Mouse (Mus musculus) heart, adult 2 months (tissue): ENCODE results near the gene Hes7. TPM values are rescaled to one million over a fixed set of nuclear protein-coding genes. Genes with fewer than 3 reads are reported as not detected.

Experiments
- DNase-seq, 2 experiments: peaks; one replicate each; pipeline ENCODE4 v3.0.0; 2021
- H3K27ac ChIP-seq: fragments of 200-600 bp; 2 replicates; pipeline ENCODE4 v1.8.1; 2022
- H3K27me3 ChIP-seq: fragments of 200-500 bp; 2 replicates; pipeline ENCODE4 v1.6.1; 2012; ENCODE audit warnings: mild to moderate bottlenecking, low read length, inconsistent platforms, mixed read lengths; ENCODE audit not compliant: control insufficient read depth, insufficient read depth
- H3K36me3 ChIP-seq: fragments of 200-500 bp; 2 replicates; pipeline ENCODE4 v1.6.1; 2012; ENCODE audit warnings: low read length, inconsistent platforms; ENCODE audit not compliant: control insufficient read depth, insufficient read depth
- H3K4me1 ChIP-seq: fragments of 200-500 bp; 2 replicates; pipeline ENCODE4 v1.6.1; 2011; ENCODE audit warnings: low read length; ENCODE audit not compliant: control insufficient read depth, insufficient read depth
- H3K4me3 ChIP-seq: fragments of 200-600 bp; 2 replicates; pipeline ENCODE4 v1.8.1; 2022
- H3K79me2 ChIP-seq: fragments of 200-500 bp; replicated peaks from 2 replicates; pipeline ENCODE4 v1.6.1; 2012; ENCODE audit warnings: mild to moderate bottlenecking, inconsistent platforms, low read length, moderate library complexity, mixed read lengths; ENCODE audit not compliant: control insufficient read depth, insufficient read depth
- H3K9ac ChIP-seq: fragments of 200-500 bp; 2 replicates; pipeline ENCODE4 v1.6.1; 2012; ENCODE audit warnings: low read depth, mild to moderate bottlenecking, control low read depth, inconsistent platforms, low read length, mixed read lengths
- CTCF ChIP-seq: fragments of 200-600 bp; IDR thresholded peaks from 2 replicates; pipeline ENCODE4 v1.8.1; 2022; ENCODE audit warnings: antibody characterized with exemption, mild to moderate bottlenecking, moderate library complexity
- EP300 ChIP-seq: fragments of 200-500 bp; IDR thresholded peaks from 2 replicates; pipeline ENCODE4 v1.6.1; 2011; ENCODE audit warnings: low read depth, low read length, control low read depth; ENCODE audit not compliant: insufficient read depth
- POLR2A ChIP-seq: fragments of 200-500 bp; IDR thresholded peaks from 2 replicates; pipeline ENCODE4 v1.6.1; 2011; ENCODE audit warnings: mild to moderate bottlenecking, low read depth, low read length, control low read depth; ENCODE audit not compliant: insufficient read depth
- WGBS: fragments of 180-500 bp; shearing (Covaris S2); methylation state at CpG from one replicate; pipeline ENCODE4 v1.1.7; 2018; 5-methylcytosine and 5-hydroxymethylcytosine counted together
- intact Hi-C: fragments of 180-260 bp; cut with DNase I; formaldehyde crosslinking; loops from one replicate; pipeline ENCODE4 v1.15.1; 2025
- polyA plus RNA-seq: library from polyadenylated mRNA; depleted of rRNA; stranded (reverse); fragments of >200 nt; gene quantifications from 2 replicates; pipeline ENCODE4 v1.2.3, GENCODE M21; 2012
- total RNA-seq, 2 experiments: library from RNA; stranded (reverse); gene quantifications; 2 replicates each; pipeline ENCODE4 v1.2.3; 2021

Hes7 gene
- total and polyA plus RNA-seq, 3 experiments: 0.10 to 0.11 TPM; not detected in 1

DNA sequence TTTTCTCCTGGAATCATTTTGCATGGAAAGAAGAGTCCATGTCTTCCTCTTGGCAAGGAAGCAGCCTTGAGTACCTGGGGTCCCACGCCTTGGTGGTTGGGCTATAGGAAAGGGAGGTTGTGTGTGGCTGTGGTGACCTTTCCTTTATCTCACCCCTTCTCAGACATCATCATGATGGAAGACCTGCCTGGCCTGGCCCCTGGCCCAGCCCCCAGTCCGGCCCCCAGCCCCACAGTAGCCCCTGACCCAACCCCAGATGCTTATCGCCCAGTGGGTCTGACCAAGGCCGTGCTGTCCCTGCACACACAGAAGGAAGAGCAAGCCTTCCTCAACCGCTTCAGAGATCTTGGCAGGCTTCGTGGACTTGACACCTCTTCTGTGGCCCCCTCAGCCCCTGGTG lies 15.0 kb upstream of the Hes7 start:
- DNase-seq: no peak
- H3K36me3 ChIP-seq: peaks cover 6% of the 10 kb centered on the region
- TF ChIP-seq CTCF (no peak), EP300 (no peak), POLR2A (no peak)

DNA sequence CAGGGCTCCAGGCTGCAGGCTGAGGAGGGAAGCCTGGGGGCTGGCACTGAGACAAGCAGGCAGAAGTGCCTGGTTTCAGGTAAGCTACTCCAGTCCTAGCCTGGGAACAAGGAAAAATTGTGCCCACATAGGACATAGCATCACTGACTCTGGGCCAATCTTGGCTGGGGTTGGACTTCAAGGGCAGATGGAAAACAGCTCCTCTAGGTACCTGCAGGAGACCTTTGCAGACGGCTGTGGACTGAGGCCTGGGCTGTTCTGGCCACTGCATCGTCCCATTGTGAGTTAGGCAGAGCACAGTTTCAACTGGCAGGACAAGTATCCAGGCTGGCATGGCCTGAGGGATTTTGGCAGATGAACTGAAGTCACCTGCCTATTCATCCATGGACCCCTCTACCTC lies 14.4 kb upstream of the Hes7 start:
- intact Hi-C loops: loop anchor here (10.0 kb wide), 1 partner anchor 299 kb away; no protein-coding TSS in a partner anchor

More for the DNA sequence above, 15.0 kb upstream of the Hes7 start:
- 84% methylated on average over 6 of the region's 6 CpGs for WGBS
- no peak overlapping the region for H3K27ac ChIP-seq
- intact Hi-C loops: loop anchor here (10.0 kb wide), 1 partner anchor 300 kb away; no protein-coding TSS in a partner anchor
- H3K4me3 ChIP-seq: no peak overlapping the region
- H3K27me3 ChIP-seq: no peaks in the 10 kb centered on the region
- H3K4me1 ChIP-seq: peaks cover 4% of the 10 kb centered on the region
- no peak overlapping the region for H3K9ac ChIP-seq
- peaks cover 2% of the 10 kb centered on the region for H3K79me2 ChIP-seq

DNA sequence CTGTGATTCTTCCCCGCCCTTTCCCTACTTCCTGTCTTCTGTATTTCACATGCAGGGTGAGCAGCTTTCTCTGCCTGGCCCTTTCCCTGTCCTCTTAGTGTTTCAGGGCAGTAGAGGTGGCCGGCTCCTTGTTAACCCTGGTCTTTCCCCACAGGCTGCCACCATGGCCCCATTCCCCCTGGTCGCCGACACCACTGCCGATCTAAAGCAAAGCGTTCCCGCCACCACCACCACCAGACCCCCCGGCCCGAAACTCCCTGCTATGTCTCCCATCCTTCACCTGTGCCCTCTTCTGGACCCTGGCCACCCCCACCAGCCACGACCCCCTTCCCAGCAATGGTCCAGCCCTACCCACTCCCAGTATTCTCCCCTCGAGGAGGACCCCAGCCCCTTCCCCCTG lies 13.9 kb upstream of the Hes7 start:
- Histone ChIP-seq H3K4me3 (no peak overlapping the region), H3K4me1 (no peaks in the 10 kb centered on the region; the same call in 1 of the 2 replicates), H3K9ac (no peak overlapping the region), H3K27me3 (no peaks in the 10 kb centered on the region), H3K36me3 (no peaks in the 10 kb centered on the region; the same call in 1 of the 2 replicates), H3K79me2 (no peaks in the 10 kb centered on the region), H3K27ac (no peak overlapping the region)
- TF ChIP-seq CTCF: no peak
- TF ChIP-seq EP300: no peak
- TF ChIP-seq POLR2A: no peak
- intact Hi-C loops: loop anchor here (10.0 kb wide), 1 partner anchor 299 kb away; no protein-coding TSS in a partner anchor
- peak; percentile 7 to 22 for DNase-seq
- WGBS: 88% methylated on average over 11 of the region's 11 CpGs

More for the DNA sequence above, 14.4 kb upstream of the Hes7 start:
- peaks cover 1% of the 10 kb centered on the region for H3K36me3 ChIP-seq
- H3K27me3 ChIP-seq: no peaks in the 10 kb centered on the region
- no peak overlapping the region for H3K27ac ChIP-seq
- no peak overlapping the region for H3K9ac ChIP-seq
- 69% methylated on average over 2 of the region's 2 CpGs for WGBS
- TF ChIP-seq POLR2A (no peak), CTCF (no peak), EP300 (no peak)
- peaks cover 2% of the 10 kb centered on the region for H3K4me1 ChIP-seq
- no peak overlapping the region for H3K4me3 ChIP-seq
- peaks cover 1% of the 10 kb centered on the region for H3K79me2 ChIP-seq
- DNase-seq: no peak

DNA sequence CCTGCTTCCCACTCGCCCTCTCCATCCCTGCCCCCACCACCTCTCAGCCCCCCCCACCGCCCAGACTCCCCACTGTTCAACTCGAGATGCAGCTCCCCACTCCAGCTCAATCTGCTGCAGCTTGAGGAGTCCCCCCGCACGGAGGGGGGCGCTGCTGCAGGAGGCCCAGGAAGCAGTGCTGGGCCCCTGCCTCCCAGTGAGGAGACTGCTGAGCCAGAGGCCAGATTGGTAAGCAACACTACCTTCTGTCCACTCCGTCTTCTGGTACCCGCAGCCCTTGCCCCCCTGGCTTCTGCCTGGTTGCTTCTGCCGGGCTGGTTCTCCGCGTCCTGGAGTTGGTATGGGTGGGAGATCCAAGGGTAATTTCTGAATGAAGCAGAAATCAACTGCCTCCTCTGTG lies 13.4 kb upstream of the Hes7 start:
- Histone ChIP-seq H3K27me3 (no peaks in the 10 kb centered on the region), H3K4me1 (no peaks in the 10 kb centered on the region; the same call in 1 of the 2 replicates), H3K27ac (no peak overlapping the region), H3K9ac (no peak overlapping the region), H3K79me2 (no peaks in the 10 kb centered on the region), H3K36me3 (no peaks in the 10 kb centered on the region; the same call in 1 of the 2 replicates), H3K4me3 (no peak overlapping the region)
- intact Hi-C loops: loop anchor here (10.0 kb wide), 1 partner anchor 298 kb away; no protein-coding TSS in a partner anchor
- TF ChIP-seq POLR2A (no peak), CTCF (no peak), EP300 (no peak)
- peak in 1 of 2 experiments; percentile 23 for DNase-seq
- WGBS: 86% methylated on average over 11 of the region's 11 CpGs

DNA sequence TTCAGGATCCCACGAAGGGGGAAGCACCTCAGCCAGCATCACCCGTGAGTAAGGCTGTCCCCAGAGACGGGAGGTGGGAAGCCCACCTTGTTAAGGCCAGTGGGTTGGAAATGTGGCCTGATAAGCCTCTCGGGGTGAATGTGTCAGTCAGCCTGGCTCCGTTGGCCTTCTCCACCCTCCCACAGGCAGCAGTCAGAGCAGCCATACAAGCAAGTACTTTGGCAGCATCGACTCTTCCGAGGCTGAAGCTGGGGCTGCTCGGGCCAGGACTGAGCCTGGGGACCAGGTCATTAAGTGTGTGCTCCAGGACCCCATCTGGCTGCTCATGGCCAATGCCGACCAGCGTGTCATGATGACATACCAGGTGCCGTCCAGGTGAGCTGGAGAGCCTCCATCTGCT lies 12.5 kb upstream of the Hes7 start:
- Histone ChIP-seq H3K4me1 (no peaks in the 10 kb centered on the region; the same call in 1 of the 2 replicates), H3K27ac (no peak overlapping the region), H3K9ac (no peak overlapping the region), H3K27me3 (no peaks in the 10 kb centered on the region), H3K79me2 (no peaks in the 10 kb centered on the region), H3K36me3 (no peaks in the 10 kb centered on the region; the same call in 1 of the 2 replicates), H3K4me3 (no peak overlapping the region)
- intact Hi-C loops: loop anchor here (10.0 kb wide), 1 partner anchor 297 kb away; no protein-coding TSS in a partner anchor
- DNase-seq: peak in 1 of 2 experiments; percentile 20
- TF ChIP-seq CTCF (no peak), POLR2A (no peak), EP300 (no peak)
- WGBS: 81% methylated on average over 11 of the region's 11 CpGs

DNA sequence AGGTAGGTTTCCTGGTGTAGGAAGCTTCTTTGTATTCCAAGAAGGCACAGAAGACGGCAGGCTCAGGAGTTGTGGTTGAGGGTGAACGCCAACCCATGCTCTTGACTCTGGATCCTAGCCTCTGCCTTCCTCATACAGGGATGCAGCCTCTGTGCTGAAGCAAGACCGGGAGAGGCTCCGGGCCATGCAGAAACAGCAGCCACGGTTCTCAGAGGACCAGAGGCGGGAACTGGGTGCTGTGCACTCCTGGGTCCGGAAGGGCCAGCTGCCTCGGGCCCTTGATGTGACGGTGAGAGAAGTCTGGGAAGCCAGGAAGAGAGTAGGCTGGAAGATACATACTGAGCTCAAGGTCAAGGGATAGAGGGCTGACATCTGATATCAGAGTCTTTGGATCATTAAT lies 12.0 kb upstream of the Hes7 start:
- H3K9ac ChIP-seq: no peak overlapping the region
- H3K4me3 ChIP-seq: no peak overlapping the region
- H3K79me2 ChIP-seq: no peaks in the 10 kb centered on the region
- 81% methylated on average over 9 of the region's 9 CpGs for WGBS
- no peaks in the 10 kb centered on the region for H3K27me3 ChIP-seq
- H3K27ac ChIP-seq: no peak overlapping the region
- no peaks in the 10 kb centered on the region; the same call in 1 of the 2 replicates for H3K36me3 ChIP-seq
- H3K4me1 ChIP-seq: no peaks in the 10 kb centered on the region; the same call in 1 of the 2 replicates
- no peak for TF ChIP-seq CTCF
- TF ChIP-seq EP300: no peak
- no peak for TF ChIP-seq POLR2A
- no peak for DNase-seq
- intact Hi-C loops: loop anchor here (10.0 kb wide), 1 partner anchor 297 kb away; no protein-coding TSS in a partner anchor
